Mouse (Mus musculus) intestine, embryonic 16.5 days (tissue): ENCODE data around the gene Lax1. TPM values are rescaled to one million over a fixed set of nuclear protein-coding genes. Genes with fewer than 3 reads are reported as not detected.

Source experiments
- ATAC-seq: fragments of 200-750 bp; cut with Nextera tagmentation; 2 replicates; pipeline ENCODE4 v1.8.0; 2017; ENCODE audit warnings: moderate TSS enrichment, moderate library complexity
- H3K27ac ChIP-seq: fragments of 300-500 bp; sonication (generic); 2 replicates; pipeline ENCODE4 v1.5.1; 2014; ENCODE audit warnings: mild to moderate bottlenecking, low read length
- H3K27me3 ChIP-seq: fragments of 300-500 bp; sonication (generic); replicated peaks from 2 replicates; pipeline ENCODE4 v1.6.1; 2014; ENCODE audit warnings: low read length, control low read depth, mixed read lengths; ENCODE audit not compliant: control insufficient read depth, insufficient read depth
- H3K36me3 ChIP-seq: fragments of 300-500 bp; sonication (generic); 2 replicates; pipeline ENCODE4 v1.6.1; 2014; ENCODE audit warnings: low read length, control low read depth; ENCODE audit not compliant: control insufficient read depth, insufficient read depth
- H3K4me1 ChIP-seq: fragments of 300-500 bp; sonication (generic); 2 replicates; pipeline ENCODE4 v1.6.1; 2014; ENCODE audit warnings: low read length, control low read depth, mixed read lengths; ENCODE audit not compliant: control insufficient read depth, insufficient read depth
- H3K4me2 ChIP-seq: fragments of 300-500 bp; sonication (generic); 2 replicates; pipeline ENCODE4 v1.6.1; 2014; ENCODE audit warnings: low read depth, low read length, control low read depth
- H3K4me3 ChIP-seq: fragments of 300-500 bp; sonication (generic); 2 replicates; pipeline ENCODE4 v1.5.1; 2014; ENCODE audit warnings: mild to moderate bottlenecking, low read length
- H3K9ac ChIP-seq: fragments of 300-500 bp; sonication (generic); 2 replicates; pipeline ENCODE4 v1.6.1; 2014; ENCODE audit warnings: low read depth, low read length
- H3K9me3 ChIP-seq: fragments of 300-500 bp; sonication (generic); 2 replicates; pipeline ENCODE4 v1.6.1; 2016; ENCODE audit warnings: low read length, control low read depth; ENCODE audit not compliant: control insufficient read depth
- WGBS: fragments of 180-500 bp; shearing (Covaris S2); extraction: QIAGEN DNeasy Blood & Tissue Kit; methylation state at CpG from one replicate; pipeline ENCODE4 v1.1.7; 2014; 5-methylcytosine and 5-hydroxymethylcytosine counted together
- polyA plus RNA-seq: library from polyadenylated mRNA; unstranded; fragments of >200 nt; fragmentation: Nextera tagmentation; extraction: Ambion mirVana; gene quantifications from 2 replicates; pipeline ENCODE4 v1.2.1, GENCODE M21; 2015

The Lax1 gene
- polyA plus RNA-seq, 1 experiment from 2014 or later, result 0.66 TPM

GRCm38 (mm10) chr1:133658878-133659277 lies 31.0 kb downstream of the Lax1 start:
- no peak overlapping the region for H3K27ac ChIP-seq
- H3K27me3 ChIP-seq, result no peaks in the 10 kb centered on the region
- H3K9me3 ChIP-seq, result no peaks in the 10 kb centered on the region
- H3K9ac ChIP-seq, result no peak overlapping the region
- peaks cover 32% of the 10 kb centered on the region for H3K4me1 ChIP-seq
- H3K36me3 ChIP-seq, result no peaks in the 10 kb centered on the region
- WGBS, result 72% methylated on average over 3 of the region's 3 CpGs
- ATAC-seq, result no peak
- H3K4me2 ChIP-seq, result no peak overlapping the region; the same call in 1 of the 2 replicates
- H3K4me3 ChIP-seq, result no peak overlapping the region

GRCm38 (mm10) chr1:133656811-133657210 lies 33.1 kb downstream of the Lax1 start:
- Histone ChIP-seq H3K36me3 (0 out of 2 replicates have a peak, but pooled peaks cover 2% of the 10 kb centered on the region), H3K4me2 (no peak overlapping the region), H3K27me3 (no peaks in the 10 kb centered on the region), H3K9ac (no peak overlapping the region; the same call in 1 of the 2 replicates), H3K4me1 (peaks cover 33% of the 10 kb centered on the region), H3K9me3 (no peaks in the 10 kb centered on the region), H3K27ac (no peak overlapping the region), H3K4me3 (no peak overlapping the region)
- WGBS, result 46% methylated on average over 5 of the region's 5 CpGs
- no peak for ATAC-seq

GRCm38 (mm10) chr1:133653033-133653432 lies 36.9 kb downstream of the Lax1 start:
- H3K36me3 ChIP-seq, result 0 out of 2 replicates have a peak, but pooled peaks cover 2% of the 10 kb centered on the region
- 92% methylated on average over 1 of the region's 1 CpGs for WGBS

DNA sequence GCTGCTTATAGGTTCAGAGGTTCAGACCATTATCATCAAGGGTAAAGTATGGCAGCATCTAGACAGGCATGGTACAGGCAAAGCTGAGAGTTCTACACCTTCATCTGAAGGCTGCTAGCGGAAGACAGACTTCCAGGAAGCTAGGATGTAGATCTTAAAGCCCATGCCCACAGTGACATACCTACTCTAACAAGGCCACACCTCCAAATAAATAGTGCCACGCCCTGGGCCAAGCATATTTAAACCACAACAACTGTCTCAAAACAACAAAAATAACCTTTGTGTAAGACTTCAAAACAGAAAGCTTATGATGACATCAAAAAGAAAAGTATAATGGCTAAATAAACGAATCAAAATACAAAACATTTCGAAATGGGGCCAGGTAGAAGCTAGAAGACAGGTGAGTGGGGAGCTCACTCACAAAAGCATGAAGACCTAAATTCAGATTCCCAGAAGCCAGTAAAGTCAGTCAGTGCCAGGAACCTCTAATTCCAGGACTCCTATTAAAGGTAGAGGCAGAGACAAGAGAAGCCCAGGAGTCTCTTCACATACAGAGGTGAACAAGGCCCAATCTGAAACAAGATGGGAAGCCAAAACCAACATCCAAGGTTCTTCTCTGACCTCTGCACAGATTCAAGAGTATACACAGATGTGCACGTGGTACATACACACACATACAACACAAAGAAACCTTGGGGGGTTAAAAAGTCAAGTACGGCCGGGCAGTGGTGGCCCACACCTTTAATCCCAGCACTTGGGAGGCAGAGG lies 39.4 kb downstream of the Lax1 start:
- Histone ChIP-seq H3K4me2 (no peak overlapping the region), H3K36me3 (peaks cover 10% of the 10 kb centered on the region; the same call in 1 of the 2 replicates), H3K9me3 (no peaks in the 10 kb centered on the region), H3K4me3 (no peak overlapping the region), H3K9ac (no peak overlapping the region), H3K4me1 (0 out of 2 replicates have a peak, but pooled peaks cover 2% of the 10 kb centered on the region), H3K27ac (no peak overlapping the region), H3K27me3 (no peaks in the 10 kb centered on the region)
- no peak for ATAC-seq
- WGBS, result 93% methylated on average over 7 of the region's 7 CpGs

More at GRCm38 (mm10) chr1:133653033-133653432, 36.9 kb downstream of the Lax1 start:
- no peaks in the 10 kb centered on the region for H3K9me3 ChIP-seq
- H3K4me3 ChIP-seq, result no peak overlapping the region
- H3K4me2 ChIP-seq, result no peak overlapping the region
- no peak overlapping the region for H3K27ac ChIP-seq
- no peak overlapping the region for H3K9ac ChIP-seq
- peaks cover 16% of the 10 kb centered on the region for H3K4me1 ChIP-seq
- H3K27me3 ChIP-seq, result no peaks in the 10 kb centered on the region
- ATAC-seq, result no peak

- no peaks in the 10 kb centered on the region for H3K9me3 ChIP-seq
- H3K4me2 ChIP-seq, result no peak overlapping the region
- H3K9ac ChIP-seq, result no peak overlapping the region
- H3K27ac ChIP-seq, result no peak overlapping the region
- WGBS, result 90% methylated on average over 5 of the region's 5 CpGs
- no peak for ATAC-seq
- peaks cover 14% of the 10 kb centered on the region; the same call in 1 of the 2 replicates for H3K36me3 ChIP-seq
- H3K4me3 ChIP-seq, result no peak overlapping the region
- H3K27me3 ChIP-seq, result no peaks in the 10 kb centered on the region
- H3K4me1 ChIP-seq, result no peaks in the 10 kb centered on the region
Measured at GRCm38 (mm10) chr1:133645652-133646051, 44.3 kb downstream of the Lax1 start.

- H3K4me3 ChIP-seq, result no peak overlapping the region
- no peak overlapping the region for H3K4me2 ChIP-seq
- no peaks in the 10 kb centered on the region for H3K4me1 ChIP-seq
- no peak for ATAC-seq
- H3K36me3 ChIP-seq, result peaks cover 22% of the 10 kb centered on the region
- H3K9me3 ChIP-seq, result no peaks in the 10 kb centered on the region
- no peaks in the 10 kb centered on the region for H3K27me3 ChIP-seq
- no peak overlapping the region for H3K9ac ChIP-seq
- H3K27ac ChIP-seq, result no peak overlapping the region
- 85% methylated on average over 2 of the region's 2 CpGs for WGBS
Measured at GRCm38 (mm10) chr1:133641163-133641562, 48.7 kb downstream of the Lax1 start.

DNA sequence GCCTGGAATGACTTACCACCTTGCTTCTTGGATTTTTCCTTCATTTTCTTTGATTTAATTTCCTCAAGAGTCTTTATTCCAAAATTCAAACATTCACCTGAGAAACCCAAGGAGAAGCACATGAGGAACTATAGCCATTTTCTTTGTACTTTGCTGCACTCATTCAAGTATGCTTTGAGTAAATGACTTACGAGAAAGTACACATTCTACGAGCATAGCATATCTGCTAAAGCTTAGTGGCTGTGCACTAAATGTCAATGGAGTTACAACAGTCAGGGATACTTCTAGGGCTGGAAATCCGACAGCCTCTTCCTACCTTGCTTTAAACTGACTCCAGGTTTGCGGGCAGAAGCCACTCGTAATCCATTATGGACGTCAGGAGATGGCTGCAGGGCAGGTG lies 51.4 kb downstream of the Lax1 start:
- ATAC-seq, result no peak
- H3K4me2 ChIP-seq, result no peak overlapping the region
- 85% methylated on average over 6 of the region's 6 CpGs for WGBS
- H3K9me3 ChIP-seq, result no peaks in the 10 kb centered on the region
- no peak overlapping the region for H3K4me3 ChIP-seq
- H3K27me3 ChIP-seq, result no peaks in the 10 kb centered on the region
- H3K27ac ChIP-seq, result no peak overlapping the region
- no peaks in the 10 kb centered on the region for H3K4me1 ChIP-seq
- no peak overlapping the region for H3K9ac ChIP-seq
- H3K36me3 ChIP-seq, result peaks cover 20% of the 10 kb centered on the region

GRCm38 (mm10) chr1:133632168-133632567 lies 57.7 kb downstream of the Lax1 start:
- ATAC-seq, result no peak
- Histone ChIP-seq H3K9ac (no peak overlapping the region), H3K4me1 (no peaks in the 10 kb centered on the region), H3K27ac (no peak overlapping the region), H3K36me3 (peaks cover 12% of the 10 kb centered on the region), H3K4me2 (no peak overlapping the region), H3K9me3 (no peaks in the 10 kb centered on the region), H3K4me3 (no peak overlapping the region), H3K27me3 (no peaks in the 10 kb centered on the region)
- WGBS, result 88% methylated on average over 2 of the region's 2 CpGs
